Mouse (Mus musculus): ENCODE results near the gene Piwil4.

GRCm38 (mm10) chr9:14662876-14663275, 77.7 kb downstream of the Piwil4 start:
- no peak for TF ChIP-seq POLR2A (IDR thresholded peaks at IDR 0.05; ENCODE audit: insufficient read depth, low read depth, low read length)
- no peak for TF ChIP-seq CTCF (IDR thresholded peaks at IDR 0.05; ENCODE audit: insufficient read depth, low read depth, low read length)

Data from olfactory bulb, adult 2 months (tissue).